Mouse (Mus musculus) cerebellum, adult 11 months (tissue): ENCODE results near the gene Wdtc1.

ENCODE experiments used
- DNase-seq: peaks from one replicate; pipeline ENCODE4 v3.0.0; 2022

The Wdtc1 gene

GRCm38 (mm10) chr4:133247806-133248449 lies 105.4 kb downstream of the Wdtc1 start:
- DNase-seq: no peak

DNA sequence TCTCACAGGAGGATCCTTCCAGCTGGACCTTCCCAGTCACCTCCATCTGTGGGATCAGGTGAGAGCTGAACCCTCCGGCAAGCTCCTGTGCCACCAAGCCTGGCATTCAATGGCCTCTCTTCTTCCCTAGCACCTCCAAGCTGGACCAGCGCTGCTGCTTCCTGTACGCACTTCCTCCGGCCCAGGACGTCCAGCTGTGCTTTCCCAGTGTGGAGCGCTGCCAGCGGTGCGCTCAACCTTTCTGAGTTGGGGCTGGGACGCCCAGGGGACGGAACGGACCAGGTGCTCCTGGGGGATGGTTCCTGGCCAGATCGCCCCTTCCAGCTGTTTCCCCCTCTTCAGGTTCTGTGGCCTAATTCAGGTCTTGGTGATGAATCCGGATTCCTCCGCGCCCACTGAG lies 106.2 kb downstream of the Wdtc1 start:
- DNase-seq: no peak

DNA sequence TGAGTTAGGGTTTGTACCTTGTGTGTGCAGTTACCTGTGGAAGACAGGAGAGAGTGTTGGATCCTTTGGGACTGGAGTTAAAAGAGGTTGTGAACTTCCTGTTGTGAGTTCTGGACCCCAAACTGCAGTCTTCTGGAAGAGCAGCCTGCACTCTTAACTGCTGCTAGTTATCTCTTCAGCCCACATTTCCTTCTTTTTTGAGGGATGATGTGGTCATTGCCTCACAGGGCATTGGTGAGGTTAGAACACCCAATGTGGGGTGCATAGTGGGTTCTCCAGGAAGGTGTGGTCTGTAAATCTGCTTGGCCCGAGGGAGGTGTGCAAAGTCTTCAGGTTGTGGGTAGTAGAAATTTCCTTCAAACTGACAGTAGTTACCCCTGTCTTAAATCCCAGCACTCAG lies 109.0 kb downstream of the Wdtc1 start:
- DNase-seq: no peak

- no peak for DNase-seq
Measured at GRCm38 (mm10) chr4:133243538-133243937, 109.7 kb downstream of the Wdtc1 start.

- no peak for DNase-seq
Measured at GRCm38 (mm10) chr4:133242710-133243109, 110.6 kb downstream of the Wdtc1 start.
